Mouse (Mus musculus) CH12.LX (cell line): ENCODE results near the gene Mrpl54. TPM values are rescaled to one million over a fixed set of nuclear protein-coding genes. Genes with fewer than 3 reads are reported as not detected.

Experiments used
- DNase-seq: peaks from one replicate; pipeline ENCODE4 v3.0.0-alpha.2; 2013; ENCODE audit errors: extremely low read depth
- H3K27ac ChIP-seq: 2 replicates; pipeline ENCODE4 v1.5.1; 2012; ENCODE audit warnings: low read depth, mild to moderate bottlenecking, control low read depth, moderate library complexity; ENCODE audit not compliant: insufficient read depth
- H3K27me3 ChIP-seq: replicated peaks from 2 replicates; pipeline ENCODE3; 2012; ENCODE audit warnings: inconsistent platforms
- H3K36me3 ChIP-seq, 2 experiments: replicated peaks in 1 of 2; 2 replicates each; pipeline versions ENCODE3 to v1.6.1; 2012; ENCODE audit warnings: inconsistent platforms in 1 of 2, low read length in 1 of 2, mild to moderate bottlenecking in 1 of 2, mixed read lengths in 1 of 2, moderate library complexity in 1 of 2; ENCODE audit not compliant: control insufficient read depth in 1 of 2, insufficient read depth in 1 of 2
- H3K4me1 ChIP-seq, 2 experiments: 2 replicates each; pipeline ENCODE4 v1.6.1; 2012; ENCODE audit warnings: inconsistent platforms in 1 of 2, moderate library complexity in 1 of 2; ENCODE audit not compliant: insufficient read depth in 2 of 2, control insufficient read depth in 1 of 2
- H3K4me2 ChIP-seq: 2 replicates; pipeline ENCODE4 v1.6.1; 2012; ENCODE audit warnings: low read depth, mild to moderate bottlenecking, control low read depth; ENCODE audit not compliant: poor library complexity, insufficient read depth, severe bottlenecking
- H3K4me3 ChIP-seq, 3 experiments: fragments of 150-350 bp in 1 of 3; sonication (generic) in 1 of 3; replicated peaks in 1 of 3; 2 replicates each; pipeline versions ENCODE3 to v1.5.1; 2011 to 2012; ENCODE audit warnings: low read depth in 2 of 3, low read length in 2 of 3, mild to moderate bottlenecking in 2 of 3, moderate library complexity in 2 of 3, control low read depth in 1 of 3, improper control_type of control experiment in 1 of 3, inconsistent platforms in 1 of 3, mixed read lengths in 1 of 3; ENCODE audit not compliant: poor library complexity in 1 of 3
- H3K79me2 ChIP-seq: replicated peaks from 2 replicates; pipeline ENCODE4 v1.6.1; 2012; ENCODE audit warnings: mild to moderate bottlenecking, moderate library complexity; ENCODE audit not compliant: control insufficient read depth, poor library complexity, insufficient read depth, severe bottlenecking; ENCODE audit errors: extremely low read depth
- H3K9ac ChIP-seq: 2 replicates; pipeline ENCODE4 v1.6.1; 2012; ENCODE audit warnings: low read depth, mild to moderate bottlenecking, control low read depth, moderate library complexity; ENCODE audit not compliant: insufficient read depth
- H3K9me3 ChIP-seq: replicated peaks from 2 replicates; pipeline ENCODE3; 2012; ENCODE audit warnings: low read length, inconsistent platforms, mixed read lengths
- CHD1 ChIP-seq: IDR thresholded peaks from 2 replicates; pipeline ENCODE4 v1.6.1; 2012; ENCODE audit warnings: low read depth, low read length, improper control_type of control experiment, inconsistent platforms
- CTCF ChIP-seq, 2 experiments: IDR thresholded peaks in 1 of 2; conservative IDR thresholded peaks in 1 of 2; 2 replicates each; pipeline ENCODE4 v1.5.1; 2011 to 2012; ENCODE audit warnings: low read depth in 2 of 2, low read length in 2 of 2, improper control_type of control experiment in 1 of 2, inconsistent platforms in 1 of 2, mild to moderate bottlenecking in 1 of 2, moderate library complexity in 1 of 2
- E2F4 ChIP-seq: IDR thresholded peaks from 2 replicates; pipeline ENCODE4 v1.6.1; 2011; ENCODE audit warnings: low read depth, low read length, improper control_type of control experiment; ENCODE audit not compliant: insufficient replicate concordance
- ELF1 ChIP-seq: IDR thresholded peaks from 2 replicates; pipeline ENCODE4 v1.6.1; 2014; ENCODE audit warnings: low read depth, mild to moderate bottlenecking, inconsistent platforms, low read length, improper control_type of control experiment
- GABPA ChIP-seq: IDR thresholded peaks from 2 replicates; pipeline ENCODE4 v1.6.1; 2012; ENCODE audit warnings: low read depth, low read length, improper control_type of control experiment, inconsistent platforms; ENCODE audit not compliant: insufficient replicate concordance
- JUN ChIP-seq: IDR thresholded peaks from 2 replicates; pipeline ENCODE4 v1.6.1; 2011; ENCODE audit warnings: low read depth, mild to moderate bottlenecking, low read length, improper control_type of control experiment, moderate library complexity; ENCODE audit not compliant: insufficient read depth
- MAFK ChIP-seq: IDR thresholded peaks from 2 replicates; pipeline ENCODE4 v1.6.1; 2011; ENCODE audit warnings: low read length, improper control_type of control experiment; ENCODE audit not compliant: insufficient replicate concordance
- MAZ ChIP-seq: IDR thresholded peaks from 2 replicates; pipeline ENCODE4 v1.6.1; 2012; ENCODE audit warnings: low read depth, mild to moderate bottlenecking, inconsistent platforms, low read length, improper control_type of control experiment, moderate library complexity
- MXI1 ChIP-seq: IDR thresholded peaks from 2 replicates; pipeline ENCODE4 v1.6.1; 2011; ENCODE audit warnings: mild to moderate bottlenecking, low read depth, low read length, improper control_type of control experiment
- NELFE ChIP-seq: IDR thresholded peaks from 2 replicates; pipeline ENCODE4 v1.6.1; 2011; ENCODE audit warnings: low read depth, low read length, improper control_type of control experiment
- NRF1 ChIP-seq: IDR thresholded peaks from 2 replicates; pipeline ENCODE4 v1.6.1; 2014; ENCODE audit warnings: low read depth, mild to moderate bottlenecking, inconsistent platforms, low read length, improper control_type of control experiment, moderate library complexity
- POLR2A ChIP-seq: IDR thresholded peaks from 2 replicates; pipeline ENCODE4 v1.6.1; 2011; ENCODE audit warnings: low read depth, mild to moderate bottlenecking, improper control_type of control experiment, low read length
- RAD21 ChIP-seq: IDR thresholded peaks from 2 replicates; pipeline ENCODE4 v1.6.1; 2011; ENCODE audit warnings: low read depth, mild to moderate bottlenecking, low read length, improper control_type of control experiment, moderate library complexity
- SIN3A ChIP-seq: IDR thresholded peaks from 2 replicates; pipeline ENCODE4 v1.6.1; 2012; ENCODE audit warnings: low read length, improper control_type of control experiment, inconsistent platforms
- TBP ChIP-seq: conservative IDR thresholded peaks from 2 replicates; pipeline ENCODE4 v1.6.1; 2011; ENCODE audit warnings: low read depth, low read length, improper control_type of control experiment
- UBTF ChIP-seq: IDR thresholded peaks from 2 replicates; pipeline ENCODE4 v1.6.1; 2012; ENCODE audit warnings: low read depth, mild to moderate bottlenecking, inconsistent platforms, low read length, improper control_type of control experiment, moderate library complexity
- USF1 ChIP-seq: IDR thresholded peaks from 2 replicates; pipeline ENCODE4 v1.6.1; 2014; ENCODE audit warnings: low read depth, mild to moderate bottlenecking, inconsistent platforms, low read length, improper control_type of control experiment
- USF2 ChIP-seq: conservative IDR thresholded peaks from 2 replicates; pipeline ENCODE4 v1.6.1; 2011; ENCODE audit warnings: low read depth, low read length, improper control_type of control experiment
- ZC3H11A ChIP-seq: IDR thresholded peaks from 2 replicates; pipeline ENCODE4 v1.6.1; 2012; ENCODE audit warnings: low read depth, mild to moderate bottlenecking, inconsistent platforms, low read length, improper control_type of control experiment
- ZKSCAN1 ChIP-seq: IDR thresholded peaks from 2 replicates; pipeline ENCODE4 v1.6.1; 2012; ENCODE audit warnings: low read depth, inconsistent platforms, low read length, improper control_type of control experiment, borderline replicate concordance
- ZNF384 ChIP-seq: IDR thresholded peaks from 2 replicates; pipeline ENCODE4 v1.6.1; 2012; ENCODE audit warnings: low read depth, low read length, improper control_type of control experiment, inconsistent platforms
- dilution Hi-C: fragments of 300-500 bp; cut with MboI; formaldehyde crosslinking; loops from 2 replicates; pipeline ENCODE4 v1.14.3; 2020; ENCODE audit warnings: low sequenced_read_pairs; ENCODE audit not compliant: extremely low pct_unique_long_range_greater_than_20kb, extremely low pct_ligation_motif_present
- in situ Hi-C: fragments of 300-500 bp; cut with MboI; formaldehyde crosslinking; loops from 3 replicates; pipeline ENCODE4 v1.14.3; 2019; ENCODE audit warnings: low sequenced_read_pairs, low pct_ligation_motif_present, low pct_unique_long_range_greater_than_20kb, mixed read lengths
- polyA plus RNA-seq: library from polyadenylated mRNA; unstranded; fragments of >175 nt; gene quantifications from 2 replicates; pipeline ENCODE4 v1.2.1, GENCODE M21; 2012; ENCODE audit warnings: low read depth; ENCODE audit not compliant: insufficient read length
- total RNA-seq, 2 experiments: library from RNA; depleted of rRNA; stranded (reverse); fragments of 300-350 nt in 1 of 2; fragments of >200 nt in 1 of 2; gene quantifications; 2 replicates each; pipeline ENCODE4 v1.2.3; 2012 to 2014

The Mrpl54 gene
- total and polyA plus RNA-seq, 3 experiments, result 104 to 167 (median 128) TPM

DNA sequence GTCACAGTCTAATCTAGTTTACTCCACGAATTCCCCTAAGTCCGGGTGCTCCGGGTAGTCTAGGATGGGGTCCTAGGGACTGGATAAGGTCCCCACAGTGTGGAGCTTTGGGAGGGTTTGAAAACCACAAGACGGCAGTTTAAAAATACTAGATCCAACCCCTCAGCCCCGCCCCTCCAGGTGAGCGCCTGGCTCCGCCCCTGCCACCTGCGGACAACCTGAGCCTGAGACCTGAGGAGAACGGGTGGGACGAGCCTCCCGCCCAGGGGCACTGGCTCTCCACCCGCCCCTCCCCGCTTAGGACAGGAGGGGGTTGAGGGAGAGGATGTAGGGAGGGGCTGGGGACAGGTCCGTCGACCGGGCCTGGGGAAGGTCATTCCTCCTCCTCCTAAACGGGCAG is 18.0 kb upstream of the Mrpl54 start:
- no peak for TF ChIP-seq GABPA
- TF ChIP-seq, all 38 proteins: peak for 0
- peaks cover 38% of the 10 kb centered on the region for H3K27me3 ChIP-seq
- in situ Hi-C loops (loop anchor here (5.0 kb wide), 1 partner anchor 87 kb away; no protein-coding TSS in a partner anchor), dilution Hi-C loops (no loop called here)
- H3K79me2 ChIP-seq, result no peaks in the 10 kb centered on the region
- H3K4me3 ChIP-seq, result no peak overlapping the region
- no peak overlapping the region for H3K27ac ChIP-seq
- no peak overlapping the region for H3K4me2 ChIP-seq
- peaks cover 5 to 32% of the 10 kb centered on the region in 2 experiments; a peak in 3 of 4 replicates for H3K4me1 ChIP-seq
- no peak overlapping the region for H3K9ac ChIP-seq
- no peak for DNase-seq
- peaks cover 6% of the 10 kb centered on the region for H3K9me3 ChIP-seq
- H3K36me3 ChIP-seq, result no peaks in the 10 kb centered on the region

DNA sequence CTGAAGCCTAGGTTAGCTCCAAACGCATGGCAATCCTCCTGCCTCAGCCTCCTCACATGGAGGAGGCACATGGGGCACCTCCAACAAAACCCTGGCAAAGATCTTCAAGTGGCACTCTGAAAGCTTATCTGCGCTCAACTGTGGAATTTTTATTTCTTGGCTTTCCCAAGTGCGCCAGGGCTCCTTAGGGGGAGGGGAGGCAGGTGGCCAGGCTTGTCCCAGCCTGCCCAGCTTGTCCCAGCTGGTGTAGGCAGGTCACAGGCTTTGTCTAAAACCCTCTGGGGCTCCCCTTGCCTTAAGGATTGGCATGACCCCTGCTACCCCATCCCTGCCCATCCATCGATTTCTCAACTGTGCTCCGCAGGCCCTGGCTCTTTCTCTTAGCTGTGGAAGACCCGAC is 17.5 kb upstream of the Mrpl54 start:
- H3K27me3 ChIP-seq, result peaks cover 40% of the 10 kb centered on the region
- dilution Hi-C loops, result no loop called here

DNA sequence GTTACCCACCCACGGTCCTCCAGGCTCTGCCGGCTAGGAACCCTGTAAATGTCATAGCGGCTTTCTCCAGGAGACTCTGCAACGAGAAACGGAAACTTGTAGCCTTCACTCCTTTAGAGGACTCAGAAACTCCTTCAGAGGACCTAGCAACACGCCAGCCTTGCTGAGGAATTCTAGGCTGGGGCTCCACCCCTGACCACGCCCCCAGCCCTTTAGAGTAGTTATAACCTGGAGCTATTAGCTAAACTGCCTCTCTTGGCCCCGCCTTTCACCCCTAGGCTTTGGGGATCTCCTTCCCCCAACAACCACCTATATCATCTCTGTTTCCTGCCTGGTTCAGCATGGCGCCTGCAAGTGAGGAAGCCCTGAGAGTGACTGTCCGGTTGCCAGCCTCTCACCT is 12.8 kb upstream of the Mrpl54 start:
- no peak overlapping the region for H3K4me3 ChIP-seq
- no peak for DNase-seq
- H3K27me3 ChIP-seq, result peaks cover 30% of the 10 kb centered on the region
- peaks cover 4 to 20% of the 10 kb centered on the region in 2 experiments; a peak in 3 of 4 replicates for H3K4me1 ChIP-seq
- no peak overlapping the region for H3K4me2 ChIP-seq
- no peak overlapping the region for H3K27ac ChIP-seq
- TF ChIP-seq MAFK (no peak), NRF1 (no peak), SIN3A (no peak), E2F4 (no peak), ZNF384 (no peak), USF2 (no peak)
- peaks cover 0 to 7% of the 10 kb centered on the region in 2 experiments for H3K36me3 ChIP-seq
- H3K9me3 ChIP-seq, result peaks cover 6% of the 10 kb centered on the region
- dilution Hi-C loops, result no loop called here
- in situ Hi-C loops, result no loop called here
- H3K9ac ChIP-seq, result no peak overlapping the region
- no peaks in the 10 kb centered on the region for H3K79me2 ChIP-seq

More for the DNA sequence above, 17.5 kb upstream of the Mrpl54 start:
- Histone ChIP-seq H3K9ac (no peak overlapping the region), H3K36me3 (no peaks in the 10 kb centered on the region), H3K4me1 (peaks cover 5 to 28% of the 10 kb centered on the region in 2 experiments; a peak in 3 of 4 replicates), H3K4me2 (no peak overlapping the region), H3K4me3 (no peak overlapping the region), H3K79me2 (no peaks in the 10 kb centered on the region), H3K9me3 (peaks cover 6% of the 10 kb centered on the region), H3K27ac (no peak overlapping the region)
- in situ Hi-C loops, result no loop called here
- DNase-seq, result no peak
- TF ChIP-seq UBTF, result no peak
- TF ChIP-seq MAZ, result no peak
- TF ChIP-seq NELFE, result no peak
- no peak for TF ChIP-seq JUN
- TF ChIP-seq USF1, result no peak
- no peak for TF ChIP-seq POLR2A
- no peak for TF ChIP-seq ZC3H11A
- TF ChIP-seq CTCF (conservative IDR thresholded peaks at IDR 0.05 in 1 of 2, IDR thresholded peaks at IDR 0.05 in 1 of 2; ENCODE audit: low read depth in 2 of 2, low read length in 2 of 2), result no peak
- no peak for TF ChIP-seq TBP
- TF ChIP-seq CHD1, result no peak
- TF ChIP-seq MXI1, result no peak
- TF ChIP-seq RAD21, result no peak
- TF ChIP-seq ELF1, result no peak
- no peak for TF ChIP-seq ZKSCAN1
- no peak for TF ChIP-seq E2F4
- no peak for TF ChIP-seq ZNF384
